Mouse (Mus musculus) large intestine, adult 2 months (tissue): ENCODE data around the gene Fam19a1. TPM values are rescaled to one million over a fixed set of nuclear protein-coding genes. Genes with fewer than 3 reads are reported as not detected.
"Not testable (repeated sequence)": the region's sequence is repeated elsewhere in the genome, so short reads cannot be mapped to it uniquely, and the experiment has no call there.

Source experiments
- DNase-seq: peaks from one replicate; pipeline ENCODE4 v3.0.0-alpha.2; 2012; ENCODE audit warnings: low read depth, low spot score
- WGBS: fragments of 180-500 bp; shearing (Covaris S2); methylation state at CpG from one replicate; pipeline ENCODE4 v1.1.7; 2018; 5-methylcytosine and 5-hydroxymethylcytosine counted together
- polyA plus RNA-seq: library from polyadenylated mRNA; depleted of rRNA; stranded (reverse); fragments of >200 nt; gene quantifications from 2 replicates; pipeline ENCODE4 v1.2.3, GENCODE M21; 2012; rRNA removed

Fam19a1 gene
- polyA plus RNA-seq = 0.06 and 0.19 TPM in 2 replicates

DNA sequence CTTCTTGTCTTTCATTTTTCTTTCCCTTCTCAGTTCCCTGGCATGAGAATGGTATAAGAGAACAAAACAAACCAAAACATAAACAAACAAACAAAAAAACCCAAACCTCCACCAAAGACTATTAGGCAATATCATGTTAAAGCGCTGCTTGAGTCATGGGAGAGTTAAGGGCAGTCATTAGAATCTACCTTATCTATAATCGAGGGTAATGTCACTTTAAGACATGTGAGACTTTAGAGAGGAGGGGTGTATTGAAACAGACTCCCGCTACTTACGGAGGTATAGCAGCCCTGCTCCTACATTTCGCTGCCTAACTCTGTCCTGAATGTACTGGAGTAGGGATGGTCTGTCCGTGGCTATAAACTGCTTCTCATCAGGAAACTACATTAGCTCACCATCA is at the start of gene Fam19a1:
Gene Fam19a1 (plus strand): TSS at position 301 of the 400 bp plus-strand sequence.
- WGBS = 28% methylated on average over 6 of the region's 6 CpGs

DNA sequence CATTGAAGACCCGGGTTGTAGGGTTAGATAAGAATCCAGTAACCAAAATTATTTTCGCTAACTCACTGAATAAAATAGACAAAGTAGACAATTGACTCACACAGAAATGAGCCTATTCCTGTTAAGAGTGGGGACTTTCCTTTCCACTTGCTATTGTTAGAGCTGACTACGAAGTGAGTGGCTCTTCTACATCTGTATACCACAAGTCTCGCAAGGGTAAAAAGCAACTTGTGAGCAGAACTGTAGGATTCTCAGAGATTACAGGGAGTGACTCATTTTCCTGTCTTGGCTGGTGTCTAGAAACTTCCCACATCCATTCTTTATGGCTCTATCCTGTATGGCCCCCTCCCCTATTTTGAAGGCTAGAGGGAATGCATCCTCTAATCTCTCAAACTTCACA is 41.9 kb upstream of the Fam19a1 start:
- DNase-seq = no peak
- WGBS = 73% methylated on average over 4 of the region's 4 CpGs

More for the DNA sequence above, at the start of gene Fam19a1:
- no peak for DNase-seq

DNA sequence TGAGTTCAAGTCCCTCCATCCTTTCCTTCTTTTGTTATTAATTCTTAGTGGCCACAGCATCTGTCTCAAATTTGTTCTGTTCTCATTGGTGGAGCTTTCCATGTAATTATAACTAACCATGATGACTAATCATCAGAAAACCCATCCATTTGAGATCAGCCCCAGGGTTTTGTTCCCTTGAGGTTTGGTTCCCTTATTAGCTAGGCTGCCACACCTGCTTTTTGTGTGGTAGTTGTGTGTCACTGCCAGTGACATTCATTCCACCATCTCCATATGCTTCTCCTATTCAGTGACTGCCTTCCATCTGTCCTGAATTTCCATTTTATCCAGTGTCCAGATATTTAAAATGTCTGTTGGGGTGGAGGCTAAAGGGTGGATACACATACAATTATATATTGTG is 41.4 kb upstream of the Fam19a1 start:
- DNase-seq = no peak

DNA sequence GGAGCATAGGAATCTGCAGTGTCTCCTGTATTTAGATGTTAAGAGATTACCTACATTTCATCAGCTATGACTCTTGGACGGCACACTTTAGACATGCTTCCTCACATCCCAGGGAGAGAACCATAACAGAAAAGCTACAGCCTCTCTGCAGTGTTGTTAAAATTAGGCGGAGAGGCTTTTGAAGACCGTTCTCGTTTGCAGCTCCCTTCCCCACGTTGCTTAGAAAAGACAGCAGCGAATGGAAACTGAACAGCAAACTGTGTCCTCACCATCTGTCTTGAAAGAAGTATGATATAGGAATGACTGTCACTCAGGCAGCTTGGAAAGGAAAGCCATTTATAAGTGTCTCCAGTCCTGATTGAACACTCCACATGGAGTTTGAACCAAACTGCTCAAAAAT is 23.0 kb upstream of the Fam19a1 start:
- WGBS = 85% methylated on average over 6 of the region's 6 CpGs
- DNase-seq = no peak

DNA sequence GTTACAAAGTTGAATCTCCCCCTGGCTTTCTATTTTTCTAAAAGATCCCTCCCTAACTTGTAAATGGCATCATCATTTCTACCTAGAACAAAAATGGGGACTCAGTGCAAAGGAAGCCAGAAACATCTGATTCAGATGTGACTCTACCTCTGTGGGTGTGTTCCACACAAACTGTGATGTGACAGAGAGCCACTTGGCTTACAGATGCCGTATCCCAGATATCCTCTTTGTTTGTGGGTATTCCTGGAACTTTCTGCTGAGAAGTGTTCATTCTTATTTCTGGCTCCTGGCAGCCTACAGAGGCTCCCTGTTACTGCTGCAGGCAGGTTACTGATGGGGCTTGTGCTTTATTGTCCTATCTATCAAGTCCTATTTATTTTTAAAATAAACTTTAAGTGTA is 19.2 kb upstream of the Fam19a1 start:
- WGBS = 75% methylated on average over 1 of the region's 1 CpGs

DNA sequence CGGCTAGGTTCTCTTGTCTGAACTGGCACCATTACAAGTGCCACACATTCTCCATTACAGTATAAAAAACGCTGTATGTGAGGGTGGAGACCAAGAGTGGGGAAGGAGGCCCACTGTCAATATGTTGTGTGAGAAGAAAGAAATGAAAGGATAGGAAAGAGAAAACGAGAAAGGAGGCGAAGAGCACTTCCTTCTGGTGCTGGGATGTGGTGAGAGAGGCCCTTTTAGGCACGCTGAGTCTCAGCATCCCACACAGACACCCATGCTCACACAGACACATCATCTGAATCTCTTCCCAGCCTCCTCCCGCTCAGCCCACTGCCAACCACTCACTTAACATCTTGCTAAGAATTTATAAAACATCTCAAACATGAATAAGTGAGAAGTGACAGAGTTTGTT is 14.7 kb upstream of the Fam19a1 start:
- DNase-seq = no peak
- 83% methylated on average over 6 of the region's 6 CpGs for WGBS

More for the DNA sequence above, 19.2 kb upstream of the Fam19a1 start:
- no peak for DNase-seq

DNA sequence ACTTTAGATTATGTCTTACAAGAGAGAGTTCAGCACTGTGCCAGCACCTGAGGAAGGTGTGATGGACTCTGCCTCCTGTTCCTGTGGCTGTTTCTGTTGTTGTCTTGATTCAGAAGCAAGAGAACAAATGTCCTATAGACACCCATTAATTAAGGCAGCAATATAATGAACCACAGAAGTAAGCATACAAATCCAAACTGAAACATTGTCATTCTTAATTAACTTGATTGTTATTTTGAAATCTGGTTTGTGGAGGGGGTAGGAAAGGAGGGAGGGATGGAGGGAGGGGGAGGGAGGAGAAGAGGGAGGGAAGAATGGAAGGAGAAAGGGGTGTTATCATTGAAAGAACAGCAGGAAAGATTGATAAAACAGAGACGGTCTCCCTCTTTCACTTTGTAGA is 1.3 kb upstream of the Fam19a1 start:
- no peak for DNase-seq
- whole genome bisulfite sequencing = 83% methylated on average over 1 of the region's 1 CpGs

DNA sequence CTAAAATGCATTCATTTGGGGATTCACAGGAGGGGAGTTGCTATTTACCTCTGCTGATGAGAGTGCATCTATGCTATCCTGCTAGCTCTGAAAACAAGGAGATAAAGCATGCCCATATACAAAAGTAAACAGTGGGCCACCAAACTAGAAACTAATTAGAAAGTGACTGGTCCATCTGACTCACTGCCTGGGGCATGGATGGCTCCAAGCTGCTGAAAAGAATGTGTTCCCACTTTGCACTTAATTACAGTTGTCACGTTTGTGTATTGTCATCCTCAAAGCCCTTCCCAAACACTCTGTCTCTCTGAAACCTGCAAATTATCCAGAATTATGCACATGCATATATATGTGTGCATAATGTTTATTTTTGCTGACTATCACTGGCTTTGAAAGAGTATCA is 1.2 kb downstream of the Fam19a1 start:
- 41% methylated on average over 1 of the region's 1 CpGs for WGBS
- DNase-seq = no peak

DNA sequence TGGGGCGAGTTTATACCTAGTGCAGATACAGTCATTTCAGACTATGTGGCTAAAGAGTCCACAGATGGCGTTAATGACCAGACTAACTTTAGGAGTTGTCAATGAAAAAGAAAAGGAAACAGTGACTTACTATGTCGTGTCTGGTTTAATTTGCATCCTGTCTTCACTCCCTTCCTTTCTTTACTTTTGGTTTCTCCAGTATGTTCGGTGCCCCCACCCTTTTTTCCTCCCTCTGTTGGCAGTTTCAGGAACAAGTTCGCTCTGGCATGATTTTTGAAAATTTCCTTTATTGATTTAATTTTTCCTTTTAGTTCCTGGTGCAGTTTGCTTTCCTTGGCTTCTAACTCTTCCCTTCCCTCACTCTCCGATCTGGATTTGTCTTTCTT is 3.2 kb downstream of the Fam19a1 start:
- WGBS = 4% methylated on average over 6 of the region's 6 CpGs
- no peak for DNase-seq

DNA sequence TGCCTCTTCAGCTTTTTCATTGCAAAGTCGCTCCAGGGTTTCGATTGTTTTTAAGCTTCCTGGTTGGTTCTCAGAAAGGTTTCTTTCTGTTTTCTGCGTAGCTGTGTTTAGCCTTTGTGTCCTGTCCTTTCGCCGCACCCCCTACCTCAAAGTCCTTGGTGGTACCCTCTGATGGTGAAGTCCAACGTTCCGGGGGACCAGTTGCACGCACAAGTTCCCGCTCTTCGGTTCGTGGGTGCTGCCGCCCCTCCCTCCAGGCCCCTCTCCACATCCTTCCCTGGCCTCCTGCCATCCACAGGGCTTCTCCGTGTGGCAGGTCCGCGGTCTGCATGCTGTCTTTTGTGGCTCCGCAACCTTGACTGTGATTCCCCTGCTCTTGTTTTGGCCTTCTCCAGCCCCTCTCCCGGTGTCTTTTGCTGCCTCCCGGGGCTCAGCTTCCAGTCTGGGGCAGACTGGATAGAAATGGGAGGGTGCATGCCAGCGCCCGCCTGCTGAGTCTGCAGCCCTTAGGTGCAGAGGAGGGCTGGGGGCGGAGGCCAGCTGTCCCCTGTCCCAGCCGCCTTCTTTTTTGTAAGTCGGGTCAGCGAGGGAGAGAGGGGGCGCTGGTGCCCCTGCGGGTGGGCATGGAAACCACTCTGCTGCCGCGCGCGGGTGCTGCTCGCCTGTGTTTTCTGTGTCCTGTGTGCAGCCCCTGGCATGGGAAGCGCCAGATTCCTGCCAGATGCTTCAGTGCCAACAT is 3.7 kb downstream of the Fam19a1 start:
- no peak for DNase-seq
- 1% methylated on average over 32 of the region's 32 CpGs for WGBS

DNA sequence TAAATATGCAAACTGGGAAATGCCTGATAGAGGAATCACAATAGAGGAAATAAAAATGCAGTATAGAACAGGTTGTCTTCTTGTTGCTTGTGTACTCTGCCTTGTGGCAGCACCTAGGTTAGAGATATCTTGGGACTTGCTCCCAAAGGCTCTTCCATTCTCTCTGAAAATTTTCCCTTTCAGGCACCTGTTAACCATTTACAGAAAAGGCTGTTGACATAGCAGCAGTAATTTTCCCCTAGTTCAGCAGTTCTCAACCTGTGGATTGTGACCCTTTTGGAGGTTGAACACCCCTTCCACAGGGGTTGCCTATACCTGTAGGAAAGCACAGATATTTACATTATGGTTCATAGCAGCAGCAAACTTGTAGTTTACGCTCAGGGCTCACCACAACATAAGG is 30.4 kb downstream of the Fam19a1 start:
- WGBS = 67% methylated on average over 1 of the region's 1 CpGs
- no peak for DNase-seq

DNA sequence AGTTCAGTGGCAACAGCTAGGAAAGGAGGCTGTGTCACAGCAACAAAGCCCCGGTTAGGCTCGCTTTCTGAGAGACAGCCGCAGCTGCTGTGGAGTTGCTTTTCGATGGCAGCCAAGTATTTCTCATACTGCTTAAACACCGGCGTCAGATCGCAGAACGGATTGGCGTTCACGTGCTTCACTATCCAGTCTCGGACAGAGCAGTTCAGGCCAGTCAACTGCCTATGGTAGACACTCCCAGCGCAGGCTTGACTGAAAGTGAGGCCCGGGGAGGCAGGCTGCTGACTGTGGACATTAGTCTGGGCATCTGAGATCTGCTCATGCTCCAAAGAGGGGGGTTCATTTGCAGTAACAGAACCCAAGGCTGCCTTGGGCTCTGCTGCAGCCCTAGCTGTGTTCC is 52.4 kb downstream of the Fam19a1 start:
- 90% methylated on average over 13 of the region's 13 CpGs for WGBS
- no peak for DNase-seq

DNA sequence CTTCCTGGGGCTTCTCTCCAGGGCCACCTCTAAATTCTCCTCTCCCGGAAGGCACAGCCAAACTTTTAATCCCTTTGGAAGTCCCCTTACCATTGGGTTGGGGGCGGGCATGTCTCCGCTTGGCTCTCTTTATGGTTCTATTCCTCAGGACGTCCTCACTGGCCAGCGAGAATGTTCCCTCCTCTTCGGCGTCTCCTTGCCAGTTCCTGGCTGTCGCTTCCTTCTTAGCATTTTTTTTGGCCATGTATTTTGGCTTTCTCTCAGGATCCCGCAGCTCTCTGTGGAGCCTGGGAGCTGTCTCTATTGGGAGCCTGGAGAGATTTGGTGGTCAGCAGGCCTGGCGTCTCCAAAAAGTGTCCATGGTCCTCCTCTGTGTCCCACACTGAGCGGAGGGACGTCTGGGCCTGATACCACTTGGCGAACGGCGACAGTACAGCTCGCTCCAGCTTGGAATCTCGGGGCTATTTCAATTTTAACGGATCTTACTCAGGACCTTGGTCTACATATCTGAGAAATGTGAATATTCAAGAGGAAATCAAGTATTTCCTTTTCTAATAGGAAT is 52.9 kb downstream of the Fam19a1 start, which contains the start of gene 1700123L14Rik:
Gene 1700123L14Rik (minus strand): TSS at position 426 of the 562 bp plus-strand sequence.
- 81% methylated on average over 18 of the region's 18 CpGs for WGBS
- DNase-seq = no peak

DNA sequence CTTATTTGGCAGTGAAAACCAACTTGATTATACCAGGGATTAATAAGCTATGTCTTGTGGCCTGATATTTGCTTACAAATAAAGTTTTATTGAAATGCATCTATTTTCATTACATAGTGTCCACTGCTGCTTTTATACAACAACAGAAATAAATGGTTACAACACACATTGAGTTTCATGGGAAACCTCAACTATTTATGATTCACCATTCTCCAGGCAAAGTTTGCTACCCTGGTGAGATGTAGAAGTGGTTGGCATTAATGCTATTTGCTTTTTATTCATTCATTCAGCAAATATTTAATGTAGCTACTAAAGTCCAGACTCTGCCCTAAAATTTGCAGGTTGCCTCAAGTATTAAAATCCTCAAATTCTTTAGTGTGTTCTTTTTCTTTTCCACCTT is 54.1 kb downstream of the Fam19a1 start:
- DNase-seq = no peak

DNA sequence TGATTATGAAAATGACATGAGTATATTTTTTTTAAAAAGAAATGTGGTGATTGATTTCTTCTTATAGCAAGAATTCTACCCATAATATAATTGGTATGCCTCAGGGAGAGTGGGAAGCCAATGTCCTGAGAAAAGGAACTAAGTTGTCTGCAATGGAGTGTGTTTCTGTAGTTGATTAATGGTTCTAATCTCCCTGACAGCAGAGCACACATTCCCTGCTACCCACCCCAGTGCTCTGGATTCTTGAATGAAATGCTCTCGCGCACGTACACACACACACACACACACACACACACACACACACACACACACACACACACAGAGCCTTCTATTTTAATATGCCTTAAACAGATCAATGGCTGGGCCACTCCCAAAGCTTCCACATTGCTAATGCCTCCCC is 60.7 kb downstream of the Fam19a1 start:
- WGBS = 94% methylated on average over 3 of the region's 3 CpGs
- DNase-seq = no peak

DNA sequence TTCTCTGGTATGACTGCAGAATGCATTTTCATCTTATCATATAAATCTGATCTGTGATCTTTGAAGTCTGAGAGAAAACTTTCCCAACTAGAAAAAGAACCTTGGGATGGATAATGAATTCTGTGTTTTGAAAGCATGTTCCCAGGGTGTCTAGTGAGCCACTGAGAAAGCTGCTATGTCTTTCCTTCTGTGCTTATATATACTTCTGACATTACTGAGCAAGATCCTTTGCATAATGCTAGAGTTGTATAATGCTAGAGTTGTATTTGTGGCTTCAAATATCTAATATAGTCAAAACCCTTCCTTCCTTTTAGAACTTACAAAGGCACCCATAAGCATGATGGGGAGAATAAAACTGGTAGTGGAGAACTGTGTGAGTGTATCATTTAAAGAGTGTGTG is 65.6 kb downstream of the Fam19a1 start:
- DNase-seq = no peak

DNA sequence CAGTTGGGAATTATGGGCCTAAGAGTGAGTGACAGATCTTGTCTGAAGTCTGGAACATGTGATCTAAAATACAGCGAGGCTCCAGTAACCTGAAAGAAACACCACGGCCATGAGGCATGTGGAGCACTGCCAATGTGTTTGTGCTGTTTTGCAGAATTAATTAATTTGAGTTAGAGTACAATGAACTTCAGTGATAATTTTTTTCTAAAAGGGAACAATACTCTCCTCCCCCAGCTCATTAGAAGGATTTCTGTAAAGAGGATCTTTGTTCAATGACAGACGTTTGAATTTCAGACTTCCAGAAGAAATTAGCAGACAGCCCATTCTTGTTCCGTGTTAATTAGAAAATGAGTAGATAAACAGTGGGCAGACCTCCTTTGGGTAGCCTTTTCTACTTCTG is 70.4 kb downstream of the Fam19a1 start:
- 78% methylated on average over 4 of the region's 4 CpGs for WGBS
- DNase-seq = no peak

DNA sequence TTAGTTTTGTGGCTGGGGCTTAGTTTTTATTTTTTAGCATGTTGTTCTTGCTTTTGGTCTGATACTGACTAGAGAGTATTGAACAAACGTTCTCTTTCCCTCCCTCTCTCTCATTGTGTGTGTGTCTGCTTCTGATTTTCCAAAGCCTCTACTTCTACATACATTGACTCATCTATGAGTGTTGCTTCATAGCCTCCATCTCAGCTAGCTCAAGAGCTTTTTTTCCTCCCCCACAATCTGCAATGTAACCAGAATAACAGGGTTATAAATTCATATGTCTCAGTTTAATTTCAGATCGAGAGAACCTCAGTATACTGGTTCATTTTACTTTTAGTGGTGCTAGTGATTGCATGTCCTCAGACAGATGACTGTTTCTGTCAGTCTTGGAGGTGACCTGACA is 73.6 kb downstream of the Fam19a1 start:
- DNase-seq = no peak
- WGBS = 53% methylated on average over 2 of the region's 2 CpGs

DNA sequence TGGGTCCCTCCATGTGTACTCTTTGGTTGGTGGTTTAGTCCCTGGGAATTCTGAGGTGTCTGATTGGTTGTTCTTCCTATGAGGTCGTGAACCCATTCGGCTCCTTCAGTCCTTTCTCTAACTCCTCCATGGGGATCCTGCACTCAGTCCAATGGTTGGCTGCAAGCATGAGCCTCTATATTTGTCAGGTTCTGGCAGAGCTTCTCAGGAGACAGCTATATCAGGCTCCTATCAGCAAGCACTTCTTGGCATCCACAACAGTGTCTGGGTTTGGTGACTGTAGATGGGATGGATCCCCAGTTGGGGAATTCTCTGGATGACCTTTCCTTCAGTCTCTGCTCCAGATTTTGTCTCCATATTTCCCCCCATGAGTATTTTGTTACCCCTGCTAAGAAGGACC is 86.0 kb downstream of the Fam19a1 start:
- DNase-seq = not testable (repeated sequence)
- 96% methylated on average over 2 of the region's 2 CpGs for WGBS

DNA sequence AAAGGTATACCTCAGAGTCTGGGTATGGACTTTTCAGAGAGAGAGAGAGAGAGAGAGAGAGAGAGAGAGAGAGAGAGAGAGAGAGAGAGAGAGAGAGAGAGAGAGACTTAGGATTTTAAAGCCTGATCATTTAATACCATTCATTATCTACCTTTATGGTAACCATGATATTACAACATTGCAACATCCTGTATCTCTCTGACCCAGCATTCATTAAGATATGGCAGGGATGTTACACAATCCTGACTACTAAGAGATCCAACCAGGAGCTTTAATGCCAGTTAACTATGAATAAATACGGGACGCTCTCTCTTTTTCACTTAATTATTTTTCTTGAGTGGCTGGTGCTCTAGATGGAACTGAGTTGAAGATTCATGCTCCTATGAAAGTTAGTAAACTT is 92.4 kb downstream of the Fam19a1 start:
- WGBS = 91% methylated on average over 2 of the region's 2 CpGs
- no peak for DNase-seq

DNA sequence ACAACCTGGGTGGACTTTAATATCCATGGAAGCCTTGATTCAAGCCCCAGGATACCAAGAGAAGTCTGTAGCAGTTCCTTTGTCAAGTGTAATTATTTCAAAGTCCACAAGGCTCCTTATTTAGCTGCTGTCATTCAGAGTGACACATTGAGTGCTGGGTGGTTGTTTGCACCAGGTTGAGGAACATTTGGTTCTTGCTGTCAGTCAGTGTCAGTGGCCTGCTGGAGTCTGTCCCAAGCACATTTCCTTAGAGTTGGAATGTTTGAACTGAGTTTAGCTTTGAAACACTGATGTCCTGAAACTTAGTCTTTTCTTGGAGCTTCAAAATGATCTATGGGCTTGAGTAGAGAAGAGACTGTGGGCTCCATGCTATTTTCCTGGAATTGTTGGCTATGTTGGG is 121.9 kb downstream of the Fam19a1 start:
- no peak for DNase-seq

DNA sequence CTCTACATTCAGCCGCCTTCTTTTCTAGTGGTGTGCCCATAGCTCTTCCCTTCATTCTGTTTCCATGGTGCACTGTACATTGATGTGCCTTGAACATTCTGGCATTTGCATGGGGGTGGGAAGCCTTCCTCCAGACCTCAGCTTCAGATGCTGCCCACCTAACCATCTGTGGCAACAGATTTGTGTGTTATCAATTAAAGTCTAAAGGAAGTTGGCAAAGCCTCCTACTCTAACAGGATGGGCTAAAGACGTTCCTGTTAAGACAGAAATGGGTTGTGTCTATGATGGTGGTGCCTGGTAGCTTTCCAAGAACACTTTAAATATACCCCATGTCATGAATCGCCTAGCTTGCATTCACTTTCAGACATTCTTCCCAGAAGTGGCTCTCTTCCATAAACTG is 131.4 kb downstream of the Fam19a1 start:
- no peak for DNase-seq
- WGBS = 76% methylated on average over 3 of the region's 3 CpGs
